Mouse (Mus musculus): ENCODE data around the gene Cltb. TPM values are rescaled to one million over a fixed set of nuclear protein-coding genes. Genes with fewer than 3 reads are reported as not detected.

The Cltb gene
- total RNA-seq, 1 experiment: 49.5 TPM

- no peak for DNase-seq (ENCODE audit: low read depth, low spot score)
- Histone ChIP-seq H3K36me3 (ENCODE audit: control insufficient read depth, insufficient read depth, low read length, poor library complexity, severe bottlenecking) (peaks cover 59% of the 10 kb centered on the region), H3K27ac (ENCODE audit: insufficient read depth, low read depth, low read length, poor library complexity, severe bottlenecking) (no peak overlapping the region), H3K4me1 (ENCODE audit: control insufficient read depth in 2 of 2, insufficient read depth in 2 of 2, low read length in 2 of 2, poor library complexity in 1 of 2) (no peaks in the 10 kb centered on the region), H3K4me3 (ENCODE audit: insufficient read depth in 1 of 2, low read depth in 1 of 2, low read length in 2 of 2, poor library complexity in 1 of 2, severe bottlenecking in 1 of 2) (no peak overlapping the region), H3K9ac (ENCODE audit: insufficient read depth, low read depth, low read length, poor library complexity, severe bottlenecking) (no peak overlapping the region), H3K9me3 (ENCODE audit: control insufficient read depth, insufficient read depth, low read depth, low read length) (no peaks in the 10 kb centered on the region)
- in situ Hi-C loops (cut with MboI; ENCODE audit: low sequenced_read_pairs in 2 of 2, unreplicated experiment in 2 of 2): no loop called here
- TF ChIP-seq CHD2 (IDR thresholded peaks at IDR 0.05; ENCODE audit: low read depth, low read length): no peak
- TF ChIP-seq MAFK (IDR thresholded peaks at IDR 0.05; ENCODE audit: insufficient read depth, low read depth, low read length): no peak
- no peak for TF ChIP-seq ZC3H11A (IDR thresholded peaks at IDR 0.05; ENCODE audit: borderline replicate concordance, low read depth, low read length)
- no peak for TF ChIP-seq ZNF384 (IDR thresholded peaks at IDR 0.05; ENCODE audit: low read depth, low read length)
- no peak for TF ChIP-seq HCFC1 (IDR thresholded peaks at IDR 0.05; ENCODE audit: borderline replicate concordance, insufficient read depth, low read length)
These were observed 55.0 kb downstream of the Cltb start for GRCm38 (mm10) chr13:54556176-54556575.

DNA sequence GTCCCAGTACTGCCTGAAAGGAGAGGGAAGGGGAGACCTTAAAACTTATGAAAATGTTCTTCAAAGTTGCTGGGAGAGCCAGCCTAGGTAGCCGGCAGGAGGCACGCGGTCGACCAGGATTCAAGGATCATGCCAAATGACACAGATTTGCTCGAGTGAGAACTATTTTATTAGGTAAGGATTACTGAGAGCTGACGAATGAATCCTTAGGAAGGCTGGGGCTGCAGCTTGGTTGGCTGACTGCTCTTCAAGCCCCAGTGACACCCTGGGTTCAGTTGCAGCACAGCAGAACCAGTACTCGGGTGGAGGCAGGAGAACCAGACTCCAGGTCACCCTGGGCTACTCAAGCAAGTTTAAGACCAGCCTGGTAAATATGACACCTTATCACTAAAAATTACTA lies 63.1 kb downstream of the Cltb start:
- no peak for DNase-seq (ENCODE audit: low read depth, low spot score)
- no peak overlapping the region for H3K4me3 ChIP-seq (ENCODE audit: insufficient read depth in 1 of 2, low read depth in 1 of 2, low read length in 2 of 2, poor library complexity in 1 of 2, severe bottlenecking in 1 of 2)
- peaks cover 27% of the 10 kb centered on the region for H3K36me3 ChIP-seq (ENCODE audit: control insufficient read depth, insufficient read depth, low read length, poor library complexity, severe bottlenecking)
- no peaks in the 10 kb centered on the region for H3K4me1 ChIP-seq (ENCODE audit: control insufficient read depth in 2 of 2, insufficient read depth in 2 of 2, low read length in 2 of 2, poor library complexity in 1 of 2)
- in situ Hi-C loops (cut with MboI; ENCODE audit: low sequenced_read_pairs in 2 of 2, unreplicated experiment in 2 of 2): no loop called here
- H3K9me3 ChIP-seq (ENCODE audit: control insufficient read depth, insufficient read depth, low read depth, low read length): no peaks in the 10 kb centered on the region
- no peak overlapping the region for H3K27ac ChIP-seq (ENCODE audit: insufficient read depth, low read depth, low read length, poor library complexity, severe bottlenecking)
- H3K9ac ChIP-seq (ENCODE audit: insufficient read depth, low read depth, low read length, poor library complexity, severe bottlenecking): no peak overlapping the region
- no peak for TF ChIP-seq ZNF384 (IDR thresholded peaks at IDR 0.05; ENCODE audit: low read depth, low read length)
- no peak for TF ChIP-seq MAFK (IDR thresholded peaks at IDR 0.05; ENCODE audit: insufficient read depth, low read depth, low read length)
- TF ChIP-seq HCFC1 (IDR thresholded peaks at IDR 0.05; ENCODE audit: borderline replicate concordance, insufficient read depth, low read length): no peak
- no peak for TF ChIP-seq CHD2 (IDR thresholded peaks at IDR 0.05; ENCODE audit: low read depth, low read length)
- no peak for TF ChIP-seq ZC3H11A (IDR thresholded peaks at IDR 0.05; ENCODE audit: borderline replicate concordance, low read depth, low read length)

Other genes with a start within 250 kb of the Cltb start
- gene Cplx2, start 240.0 kb downstream of the Cltb start, total RNA-seq (2012; rRNA removed): 0.21 and 0.67 TPM in 2 replicates
- 54.6 and 81.8 TPM in 2 replicates for gene Thoc3, start 142.5 kb downstream of the Cltb start, total RNA-seq (2012; rRNA removed)
- 6.9 and 10.8 TPM in 2 replicates for gene Simc1, start 107.6 kb downstream of the Cltb start, total RNA-seq (2012; rRNA removed)
- gene 4833439L19Rik, start 45.9 kb downstream of the Cltb start, total RNA-seq (2012; rRNA removed): 48.0 and 52.8 TPM in 2 replicates
- gene Arl10, start 36.3 kb downstream of the Cltb start, total RNA-seq (2012; rRNA removed): 38.3 and 51.0 TPM in 2 replicates
- gene Nop16, start 21.3 kb downstream of the Cltb start, total RNA-seq (2012; rRNA removed): 53.2 and 65.5 TPM in 2 replicates
- gene Higd2a, start 21.1 kb downstream of the Cltb start, total RNA-seq (2012; rRNA removed): 108 and 156 TPM in 2 replicates
- gene Faf2, start 10.4 kb upstream of the Cltb start, total RNA-seq (2012; rRNA removed): 76.3 and 108 TPM in 2 replicates
- gene Rnf44, start 82.6 kb upstream of the Cltb start, total RNA-seq (2012; rRNA removed): 60.3 and 66.5 TPM in 2 replicates
- 0.31 and 0.69 TPM in 2 replicates for gene Cdhr2, start 90.1 kb upstream of the Cltb start, total RNA-seq (2012; rRNA removed)
- gene Gprin1, start 138.5 kb upstream of the Cltb start, total RNA-seq (2012; rRNA removed): 0.37 and 0.58 TPM in 2 replicates
- gene Sncb, start 155.3 kb upstream of the Cltb start, total RNA-seq (2012; rRNA removed): 0.16 TPM in 1 of 2 replicates, not detected in the other
- 0.37 and 0.54 TPM in 2 replicates for gene Eif4e1b, start 172.7 kb upstream of the Cltb start, total RNA-seq (2012; rRNA removed)
- 9.8 and 10.4 TPM in 2 replicates for gene Tspan17, start 178.0 kb upstream of the Cltb start, total RNA-seq (2012; rRNA removed)

All from ES-E14 (cell line).